Mouse (Mus musculus): ENCODE data around the gene Gabrb2.

DNA sequence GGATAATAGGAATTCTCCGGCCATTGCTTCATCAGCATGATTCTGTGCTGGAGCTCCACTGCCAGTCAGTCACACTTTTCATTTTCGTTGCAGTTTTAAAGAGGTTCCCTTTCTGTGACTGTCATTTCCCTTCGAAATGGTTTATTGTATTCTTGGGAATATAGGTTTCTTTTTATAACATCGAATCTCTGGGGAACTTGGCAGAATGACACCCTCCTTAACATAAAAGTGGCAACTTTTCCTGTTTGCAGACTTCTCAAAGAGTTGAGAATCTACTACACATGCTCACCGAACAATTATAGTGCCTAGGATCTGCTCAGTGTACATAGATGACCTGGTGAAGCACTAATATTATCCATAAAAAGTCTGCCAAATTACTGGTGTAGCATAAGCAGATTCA, 146.5 kb downstream of the Gabrb2 start:
- TF ChIP-seq CTCF (conservative IDR thresholded peaks at IDR 0.05; ENCODE audit: low read length): no peak
- TF ChIP-seq POU5F1 (IDR thresholded peaks at IDR 0.05; ENCODE audit: borderline replicate concordance, low read length): no peak
- TF ChIP-seq NANOG (IDR thresholded peaks at IDR 0.05; ENCODE audit: borderline replicate concordance, low read length): no peak
